Mouse (Mus musculus) thymus, adult 2 months (tissue): ENCODE measurements around the gene Ubxn6. TPM values are rescaled to one million over a fixed set of nuclear protein-coding genes. Genes with fewer than 3 reads are reported as not detected.

Source experiments
- DNase-seq: peaks from one replicate; pipeline ENCODE4 v3.0.0; 2021
- H3K27ac ChIP-seq: fragments of 200-500 bp; 2 replicates; pipeline ENCODE4 v1.5.1; 2012; ENCODE audit warnings: low read length, control low read depth; ENCODE audit not compliant: control insufficient read depth, insufficient read depth
- H3K27me3 ChIP-seq: fragments of 200-500 bp; 2 replicates; pipeline ENCODE4 v1.6.1; 2012; ENCODE audit warnings: mild to moderate bottlenecking, low read length, moderate library complexity, mixed read lengths; ENCODE audit not compliant: control insufficient read depth, insufficient read depth
- H3K36me3 ChIP-seq: fragments of 200-500 bp; 2 replicates; pipeline ENCODE4 v1.6.1; 2012; ENCODE audit warnings: mild to moderate bottlenecking, low read length, moderate library complexity; ENCODE audit not compliant: control insufficient read depth, insufficient read depth
- H3K4me1 ChIP-seq: fragments of 200-500 bp; replicated peaks from 2 replicates; pipeline ENCODE4 v1.6.1; 2012; ENCODE audit warnings: low read length; ENCODE audit not compliant: control insufficient read depth, insufficient read depth
- H3K4me3 ChIP-seq: fragments of 200-500 bp; 2 replicates; pipeline ENCODE4 v1.5.1; 2012; ENCODE audit warnings: mild to moderate bottlenecking, low read length, control low read depth, moderate library complexity; ENCODE audit not compliant: control insufficient read depth, insufficient read depth
- CTCF ChIP-seq: fragments of 200-500 bp; IDR thresholded peaks from 2 replicates; pipeline ENCODE4 v1.5.1; 2012; ENCODE audit warnings: mild to moderate bottlenecking, control low read depth, low read length, moderate library complexity, borderline replicate concordance; ENCODE audit not compliant: control insufficient read depth, poor library complexity, insufficient read depth; ENCODE audit errors: extremely low read depth
- POLR2A ChIP-seq: fragments of 200-500 bp; IDR thresholded peaks from 2 replicates; pipeline ENCODE4 v1.6.1; 2012; ENCODE audit warnings: mild to moderate bottlenecking, low read length, control low read depth, moderate library complexity; ENCODE audit not compliant: control insufficient read depth, poor library complexity, insufficient read depth; ENCODE audit errors: extremely low read depth
- WGBS: fragments of 180-500 bp; shearing (Covaris S2); methylation state at CpG from one replicate; pipeline ENCODE4 v1.1.7; 2018; 5-methylcytosine and 5-hydroxymethylcytosine counted together
- polyA plus RNA-seq: library from polyadenylated mRNA; depleted of rRNA; stranded (reverse); fragments of >200 nt; gene quantifications from 2 replicates; pipeline ENCODE4 v1.2.3, GENCODE M21; 2012; rRNA removed

Ubxn6 gene
- polyA plus RNA-seq, 1 experiment = 93.1 TPM

- peaks cover 67% of the 10 kb centered on the region for H3K4me1 ChIP-seq
- no peaks in the 10 kb centered on the region for H3K27me3 ChIP-seq
- no peak for DNase-seq
- peaks cover 5% of the 10 kb centered on the region for H3K36me3 ChIP-seq
- H3K4me3 ChIP-seq = no peak overlapping the region
- 81% methylated on average over 2 of the region's 2 CpGs for WGBS
- TF ChIP-seq POLR2A (no peak), CTCF (no peak)
- H3K27ac ChIP-seq = peak overlapping the region; percentile 96
Observed at GRCm38 (mm10) chr17:56022131-56022988, 52.5 kb downstream of the Ubxn6 start.

GRCm38 (mm10) chr17:56021161-56021910, 53.5 kb downstream of the Ubxn6 start:
- Histone ChIP-seq H3K4me1 (peaks cover 65% of the 10 kb centered on the region), H3K4me3 (no peak overlapping the region), H3K27ac (peak overlapping the region; percentile 96), H3K36me3 (peaks cover 15% of the 10 kb centered on the region), H3K27me3 (no peaks in the 10 kb centered on the region)
- 6% methylated on average over 4 of the region's 4 CpGs for WGBS
- DNase-seq = peak; percentile 78
- no peak for TF ChIP-seq POLR2A

DNA sequence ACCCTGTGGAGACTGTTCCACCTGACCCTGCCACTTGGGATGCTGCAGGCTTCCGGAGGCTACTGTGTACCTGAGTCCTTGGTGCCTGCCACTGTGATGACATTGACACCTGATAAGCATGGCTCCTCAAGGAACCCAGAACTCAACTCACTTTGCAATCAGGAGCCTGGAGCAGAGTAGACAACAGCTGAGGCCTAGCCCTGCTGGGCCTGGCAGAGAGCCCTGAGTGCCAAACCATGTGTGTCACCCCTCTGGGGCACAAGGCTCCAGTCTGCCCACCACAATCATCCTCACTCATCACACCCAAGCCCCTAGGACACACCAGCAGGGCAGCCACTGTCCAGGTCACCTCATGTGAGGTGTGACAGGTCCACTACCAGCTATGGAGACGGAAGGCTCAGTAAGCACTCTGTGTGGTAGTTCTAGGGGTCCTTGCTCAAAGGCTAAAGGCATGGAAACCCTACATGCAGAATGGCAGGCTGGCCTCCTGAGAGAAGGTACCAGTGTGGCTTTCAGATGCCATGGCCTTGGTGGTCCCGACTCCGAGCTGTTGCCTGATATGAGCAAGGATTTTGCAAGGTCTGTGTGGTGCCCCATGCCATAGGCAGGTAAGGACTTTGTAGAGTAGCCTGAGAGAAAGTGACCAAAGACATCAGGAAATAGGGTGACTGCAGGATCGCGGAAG, 54.3 kb downstream of the Ubxn6 start:
- TF ChIP-seq CTCF = no peak
- 0 out of 2 replicates have a peak, but pooled peaks have one; percentile 9 for TF ChIP-seq POLR2A
- H3K27me3 ChIP-seq = no peaks in the 10 kb centered on the region
- H3K4me3 ChIP-seq = no peak overlapping the region
- DNase-seq = no peak
- H3K36me3 ChIP-seq = peaks cover 23% of the 10 kb centered on the region
- WGBS = 73% methylated on average over 6 of the region's 6 CpGs
- peaks cover 65% of the 10 kb centered on the region for H3K4me1 ChIP-seq
- H3K27ac ChIP-seq = peak overlapping the region; percentile 96

GRCm38 (mm10) chr17:56018347-56019131, 56.3 kb downstream of the Ubxn6 start:
- no peak overlapping the region for H3K4me3 ChIP-seq
- DNase-seq = peak; percentile 82
- peaks cover 50% of the 10 kb centered on the region for H3K4me1 ChIP-seq
- H3K36me3 ChIP-seq = peaks cover 29% of the 10 kb centered on the region
- WGBS = 68% methylated on average over 20 of the region's 20 CpGs
- no peak overlapping the region for H3K27ac ChIP-seq
- H3K27me3 ChIP-seq = no peaks in the 10 kb centered on the region
- peak; percentile 86; the same call in 1 of the 2 replicates for TF ChIP-seq CTCF
- no peak for TF ChIP-seq POLR2A

GRCm38 (mm10) chr17:56017848-56018247, 57.0 kb downstream of the Ubxn6 start:
- DNase-seq = no peak
- peaks cover 43% of the 10 kb centered on the region for H3K4me1 ChIP-seq
- H3K27ac ChIP-seq = no peak overlapping the region
- no peak overlapping the region for H3K4me3 ChIP-seq
- H3K36me3 ChIP-seq = peaks cover 29% of the 10 kb centered on the region
- H3K27me3 ChIP-seq = no peaks in the 10 kb centered on the region
- TF ChIP-seq POLR2A (no peak), CTCF (no peak)
- 95% methylated on average over 7 of the region's 7 CpGs for WGBS

Other genes starting within 250 kb of the Ubxn6 start
- gene Zfp119a, start 196.1 kb downstream of the Ubxn6 start, polyA plus RNA-seq = 0.27 and 0.36 TPM in 2 replicates
- 1.6 and 1.9 TPM in 2 replicates for gene Zfp959, start 182.9 kb downstream of the Ubxn6 start, polyA plus RNA-seq
- 0.17 and 0.23 TPM in 2 replicates for gene Zfp119b, start 125.5 kb downstream of the Ubxn6 start, polyA plus RNA-seq
- 24.5 and 25.9 TPM in 2 replicates for gene Ebi3, start 122.4 kb downstream of the Ubxn6 start, polyA plus RNA-seq
- gene Yju2, start 115.9 kb downstream of the Ubxn6 start, polyA plus RNA-seq = 16.9 and 17.3 TPM in 2 replicates
- gene Shd, start 104.6 kb downstream of the Ubxn6 start, polyA plus RNA-seq = 0.59 and 1.9 TPM in 2 replicates
- 0.26 and 0.62 TPM in 2 replicates for gene Fsd1, start 88.5 kb downstream of the Ubxn6 start, polyA plus RNA-seq
- gene Stap2, start 69.4 kb downstream of the Ubxn6 start, polyA plus RNA-seq = 16.4 and 22.2 TPM in 2 replicates
- 180 and 188 TPM in 2 replicates for gene Mpnd, start 69.3 kb downstream of the Ubxn6 start, polyA plus RNA-seq
- gene Sh3gl1, start 38.4 kb downstream of the Ubxn6 start, polyA plus RNA-seq = 216 and 248 TPM in 2 replicates
- gene Chaf1a, start 34.6 kb downstream of the Ubxn6 start, polyA plus RNA-seq = 16.9 and 21.4 TPM in 2 replicates
- gene Hdgfl2, start 4.6 kb upstream of the Ubxn6 start, polyA plus RNA-seq = 80.6 and 83.3 TPM in 2 replicates
- gene Plin4, start 34.8 kb upstream of the Ubxn6 start, polyA plus RNA-seq = 16.7 and 29.0 TPM in 2 replicates
- gene Plin5, start 42.6 kb upstream of the Ubxn6 start, polyA plus RNA-seq = 6.2 and 11.7 TPM in 2 replicates
- 23.5 and 27.0 TPM in 2 replicates for gene Lrg1, start 47.0 kb upstream of the Ubxn6 start, polyA plus RNA-seq
- gene Sema6b, start 65.3 kb upstream of the Ubxn6 start, polyA plus RNA-seq = 3.8 and 4.9 TPM in 2 replicates
- 21.6 and 26.8 TPM in 2 replicates for gene Tnfaip8l1, start 87.4 kb upstream of the Ubxn6 start, polyA plus RNA-seq
- gene Mydgf, start 108.9 kb upstream of the Ubxn6 start, polyA plus RNA-seq = 57.4 and 62.3 TPM in 2 replicates
- gene Dpp9, start 143.9 kb upstream of the Ubxn6 start, polyA plus RNA-seq = 85.6 and 95.2 TPM in 2 replicates
- 43.1 and 45.2 TPM in 2 replicates for gene Fem1a, start 181.8 kb upstream of the Ubxn6 start, polyA plus RNA-seq
- 21.6 and 23.1 TPM in 2 replicates for gene Ticam1, start 201.8 kb upstream of the Ubxn6 start, polyA plus RNA-seq
- gene Plin3, start 217.8 kb upstream of the Ubxn6 start, polyA plus RNA-seq = 29.3 and 33.0 TPM in 2 replicates
- not detected in 2 replicates for gene Arrdc5, start 225.3 kb upstream of the Ubxn6 start, polyA plus RNA-seq
- 154 and 258 TPM in 2 replicates for gene Uhrf1, start 228.3 kb upstream of the Ubxn6 start, polyA plus RNA-seq